Mouse (Mus musculus): ENCODE results near the gene Map3k5. TPM values are rescaled to one million over a fixed set of nuclear protein-coding genes. Genes with fewer than 3 reads are reported as not detected.

Gene Map3k5
- polyA plus RNA-seq, 1 experiment from 2014 or later, result 1.3 TPM

- H3K9ac ChIP-seq, result no peak overlapping the region
- ATAC-seq, result no peak
- no peaks in the 10 kb centered on the region for H3K27me3 ChIP-seq (replicated peaks)
- no peak overlapping the region for H3K27ac ChIP-seq
- no peaks in the 10 kb centered on the region for H3K9me3 ChIP-seq (replicated peaks)
- 68% methylated on average over 8 of the region's 8 CpGs for WGBS (ENCODE audit: insufficient replicate concordance)
- H3K4me3 ChIP-seq, result no peak overlapping the region
- no peaks in the 10 kb centered on the region for H3K36me3 ChIP-seq
- H3K4me2 ChIP-seq, result no peak overlapping the region
- H3K4me1 ChIP-seq, result no peaks in the 10 kb centered on the region
These were observed 66.1 kb downstream of the Map3k5 start for GRCm38 (mm10) chr10:20000408-20000770.

- no peak for ATAC-seq
- WGBS (ENCODE audit: insufficient replicate concordance), result 41% methylated on average over 5 of the region's 5 CpGs
- H3K4me3 ChIP-seq, result no peak overlapping the region
These were observed 67.7 kb downstream of the Map3k5 start for GRCm38 (mm10) chr10:20001990-20002389.

DNA sequence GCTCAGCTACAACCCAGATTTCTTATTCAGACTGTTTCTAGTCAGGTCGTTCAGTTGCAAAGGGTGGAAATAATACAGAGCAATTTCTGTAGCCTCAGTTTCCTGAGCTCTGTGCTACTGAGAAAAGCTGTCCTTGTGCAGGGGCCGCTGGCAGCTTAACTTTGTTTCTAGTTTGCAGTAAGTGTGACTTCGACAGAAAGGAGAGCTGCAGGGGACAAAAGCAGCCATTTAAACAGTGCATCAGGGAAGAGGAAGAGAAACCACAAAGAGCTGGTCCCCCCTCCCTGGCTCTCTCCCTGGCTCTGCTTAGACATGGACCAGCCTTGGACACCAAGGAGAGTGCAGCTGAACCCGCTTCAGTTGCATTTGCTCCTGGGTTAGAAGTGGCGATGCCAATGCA is 68.7 kb downstream of the Map3k5 start:
- no peaks in the 10 kb centered on the region for H3K36me3 ChIP-seq
- no peak overlapping the region for H3K4me2 ChIP-seq
- no peaks in the 10 kb centered on the region for H3K9me3 ChIP-seq (replicated peaks)
- no peaks in the 10 kb centered on the region for H3K27me3 ChIP-seq (replicated peaks)
- H3K27ac ChIP-seq, result no peak overlapping the region
- no peaks in the 10 kb centered on the region for H3K4me1 ChIP-seq
- ATAC-seq, result no peak
- WGBS (ENCODE audit: insufficient replicate concordance), result 43% methylated on average over 5 of the region's 5 CpGs
- no peak overlapping the region for H3K4me3 ChIP-seq
- no peak overlapping the region for H3K9ac ChIP-seq

More at GRCm38 (mm10) chr10:20001990-20002389, 67.7 kb downstream of the Map3k5 start:
- no peak overlapping the region for H3K27ac ChIP-seq
- no peaks in the 10 kb centered on the region for H3K4me1 ChIP-seq
- no peak overlapping the region for H3K9ac ChIP-seq
- no peaks in the 10 kb centered on the region for H3K9me3 ChIP-seq (replicated peaks)
- no peaks in the 10 kb centered on the region for H3K36me3 ChIP-seq
- no peaks in the 10 kb centered on the region for H3K27me3 ChIP-seq (replicated peaks)
- H3K4me2 ChIP-seq, result no peak overlapping the region

DNA sequence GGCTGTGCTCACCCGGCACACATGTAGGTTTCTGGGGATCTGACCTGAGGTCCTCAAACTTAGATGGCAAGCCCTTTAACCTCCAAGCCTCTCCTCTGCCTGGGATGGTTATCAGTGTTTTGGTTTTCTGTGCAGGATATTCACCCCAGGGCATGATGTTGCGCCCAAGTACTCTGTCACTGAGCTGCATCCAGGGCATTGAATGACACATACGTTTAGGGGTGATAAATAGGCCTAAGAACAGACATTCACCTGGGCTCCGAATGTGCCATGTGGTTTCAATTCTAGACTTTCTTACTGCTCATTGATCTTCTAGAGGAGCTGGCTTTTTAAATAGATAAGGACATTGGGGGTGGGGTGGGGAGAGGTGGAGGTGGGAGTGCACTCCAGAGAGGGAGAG is 70.5 kb downstream of the Map3k5 start:
- no peak overlapping the region for H3K4me2 ChIP-seq
- H3K9me3 ChIP-seq (replicated peaks), result no peaks in the 10 kb centered on the region
- H3K27me3 ChIP-seq (replicated peaks), result no peaks in the 10 kb centered on the region
- WGBS (ENCODE audit: insufficient replicate concordance), result 60% methylated on average over 4 of the region's 4 CpGs
- H3K4me1 ChIP-seq, result no peaks in the 10 kb centered on the region
- no peak for ATAC-seq
- H3K9ac ChIP-seq, result no peak overlapping the region
- H3K4me3 ChIP-seq, result no peak overlapping the region
- no peak overlapping the region for H3K27ac ChIP-seq
- H3K36me3 ChIP-seq, result no peaks in the 10 kb centered on the region

- Histone ChIP-seq H3K36me3 (no peaks in the 10 kb centered on the region), H3K9ac (no peak overlapping the region), H3K27ac (no peak overlapping the region), H3K4me2 (no peak overlapping the region), H3K4me1 (no peaks in the 10 kb centered on the region), H3K4me3 (no peak overlapping the region), H3K9me3 (replicated peaks) (no peaks in the 10 kb centered on the region), H3K27me3 (replicated peaks) (no peaks in the 10 kb centered on the region)
- no peak for ATAC-seq
- 85% methylated on average over 6 of the region's 6 CpGs for WGBS (ENCODE audit: insufficient replicate concordance)
These were observed 71.2 kb downstream of the Map3k5 start for GRCm38 (mm10) chr10:20005491-20005952.

DNA sequence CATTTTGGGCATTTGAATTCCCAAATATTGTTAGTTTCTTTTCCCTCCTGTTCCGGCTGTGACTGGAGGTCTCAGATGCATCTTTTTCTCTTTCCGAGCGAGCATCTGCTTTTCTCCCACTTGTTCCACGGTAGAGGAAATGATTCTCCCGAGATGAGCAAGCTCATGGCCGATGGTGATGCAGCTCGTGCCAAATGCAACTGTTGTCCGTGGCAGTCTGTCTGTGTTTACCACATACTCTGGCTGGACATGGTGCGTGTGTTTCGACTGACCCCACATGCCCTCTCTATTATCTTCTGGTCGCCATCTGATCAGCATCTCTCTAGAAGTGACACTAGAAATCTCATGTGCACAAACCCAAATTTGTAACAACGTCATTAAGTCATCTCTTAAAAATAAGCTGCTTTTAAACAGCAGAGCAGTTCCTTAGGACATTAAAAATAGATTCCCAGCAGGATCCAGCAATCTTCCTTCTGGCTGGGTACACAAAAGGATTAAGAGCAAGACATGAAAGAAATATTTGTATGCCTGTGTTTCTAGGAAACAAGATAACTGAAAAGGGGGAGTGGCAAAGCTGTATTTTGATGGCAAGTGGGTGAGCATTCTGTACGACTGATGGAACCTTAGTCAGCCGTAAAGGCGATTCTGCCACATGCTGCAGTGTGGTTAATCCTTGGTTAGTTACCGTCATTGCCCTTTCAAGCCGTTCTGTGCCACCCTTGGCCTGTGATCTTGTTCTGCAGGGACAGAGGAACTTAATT is 72.2 kb downstream of the Map3k5 start:
- Histone ChIP-seq H3K9ac (no peak overlapping the region), H3K27me3 (replicated peaks) (no peaks in the 10 kb centered on the region), H3K4me1 (no peaks in the 10 kb centered on the region), H3K4me3 (no peak overlapping the region), H3K9me3 (replicated peaks) (no peaks in the 10 kb centered on the region), H3K36me3 (no peaks in the 10 kb centered on the region), H3K4me2 (no peak overlapping the region), H3K27ac (no peak overlapping the region)
- no peak for ATAC-seq
- WGBS (ENCODE audit: insufficient replicate concordance), result 77% methylated on average over 17 of the region's 17 CpGs

DNA sequence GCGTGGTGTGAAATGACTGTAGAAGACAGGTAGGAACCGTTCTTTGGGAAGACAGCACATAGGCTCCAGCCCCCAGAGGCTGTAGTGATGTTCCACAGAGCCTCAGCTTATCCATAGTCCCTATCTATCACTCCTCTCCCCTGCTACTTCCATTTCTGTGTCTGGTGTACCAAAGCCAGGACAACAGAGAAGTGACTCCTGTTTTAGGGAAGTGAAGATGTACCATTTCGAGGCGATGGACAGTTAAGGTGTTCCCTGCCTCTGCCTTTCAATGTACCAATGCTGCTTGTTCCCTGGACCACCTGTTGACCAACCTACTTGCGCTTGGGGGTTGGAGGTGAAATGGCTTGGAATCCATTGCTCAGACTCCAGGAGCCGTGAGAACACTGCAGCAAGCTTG is 75.0 kb downstream of the Map3k5 start:
- Histone ChIP-seq H3K9ac (no peak overlapping the region), H3K4me1 (no peaks in the 10 kb centered on the region), H3K4me3 (no peak overlapping the region), H3K9me3 (replicated peaks) (no peaks in the 10 kb centered on the region), H3K4me2 (no peak overlapping the region), H3K27me3 (replicated peaks) (no peaks in the 10 kb centered on the region), H3K36me3 (no peaks in the 10 kb centered on the region), H3K27ac (no peak overlapping the region)
- WGBS (ENCODE audit: insufficient replicate concordance), result 77% methylated on average over 6 of the region's 6 CpGs
- no peak for ATAC-seq

GRCm38 (mm10) chr10:20010018-20010417 is 75.7 kb downstream of the Map3k5 start:
- H3K36me3 ChIP-seq, result no peaks in the 10 kb centered on the region
- no peak overlapping the region for H3K9ac ChIP-seq
- H3K27me3 ChIP-seq (replicated peaks), result no peaks in the 10 kb centered on the region
- no peak for ATAC-seq
- H3K27ac ChIP-seq, result no peak overlapping the region
- no peak overlapping the region for H3K4me3 ChIP-seq
- WGBS (ENCODE audit: insufficient replicate concordance), result 80% methylated on average over 3 of the region's 3 CpGs
- H3K4me2 ChIP-seq, result no peak overlapping the region
- no peaks in the 10 kb centered on the region for H3K4me1 ChIP-seq
- H3K9me3 ChIP-seq (replicated peaks), result no peaks in the 10 kb centered on the region

DNA sequence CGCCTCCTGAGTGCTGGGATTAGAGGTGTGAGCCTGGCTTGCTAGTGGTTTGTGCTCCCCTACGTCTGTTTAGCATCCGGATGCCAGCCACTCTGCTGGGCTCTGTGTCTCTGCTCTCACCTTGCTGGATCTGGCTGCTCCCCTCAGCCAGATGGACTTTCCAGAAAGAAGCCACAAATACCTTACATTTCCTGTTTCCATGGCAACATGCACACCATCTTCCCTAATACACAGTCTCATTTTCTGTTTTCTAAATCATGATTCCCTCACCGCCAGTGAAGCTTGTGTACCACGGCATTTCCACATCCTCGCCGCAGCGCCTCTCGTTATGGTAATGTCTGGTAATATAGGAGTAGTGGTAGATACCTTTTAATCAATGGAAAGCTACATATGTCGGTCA is 84.1 kb downstream of the Map3k5 start:
- no peak for ATAC-seq
- Histone ChIP-seq H3K4me3 (no peak overlapping the region), H3K27me3 (replicated peaks) (no peaks in the 10 kb centered on the region), H3K9ac (no peak overlapping the region), H3K4me1 (no peaks in the 10 kb centered on the region), H3K9me3 (replicated peaks) (peaks cover 9% of the 10 kb centered on the region), H3K36me3 (0 out of 2 replicates have a peak, but pooled peaks cover 6% of the 10 kb centered on the region), H3K4me2 (no peak overlapping the region), H3K27ac (no peak overlapping the region)
- WGBS (ENCODE audit: insufficient replicate concordance), result 81% methylated on average over 10 of the region's 10 CpGs

GRCm38 (mm10) chr10:20018806-20019205 is 84.5 kb downstream of the Map3k5 start:
- peaks cover 9% of the 10 kb centered on the region for H3K9me3 ChIP-seq (replicated peaks)
- H3K27me3 ChIP-seq (replicated peaks), result no peaks in the 10 kb centered on the region
- H3K27ac ChIP-seq, result no peak overlapping the region
- no peak overlapping the region for H3K4me3 ChIP-seq
- WGBS (ENCODE audit: insufficient replicate concordance), result 84% methylated on average over 3 of the region's 3 CpGs
- H3K4me2 ChIP-seq, result no peak overlapping the region
- H3K4me1 ChIP-seq, result no peaks in the 10 kb centered on the region
- H3K9ac ChIP-seq, result no peak overlapping the region
- no peak for ATAC-seq
- H3K36me3 ChIP-seq, result 0 out of 2 replicates have a peak, but pooled peaks cover 6% of the 10 kb centered on the region

GRCm38 (mm10) chr10:20021256-20021655 is 87.0 kb downstream of the Map3k5 start:
- WGBS (ENCODE audit: insufficient replicate concordance), result 76% methylated on average over 6 of the region's 6 CpGs
- H3K9ac ChIP-seq, result no peak overlapping the region
- H3K4me2 ChIP-seq, result no peak overlapping the region
- no peak overlapping the region for H3K27ac ChIP-seq
- H3K4me1 ChIP-seq, result no peaks in the 10 kb centered on the region
- H3K36me3 ChIP-seq, result 0 out of 2 replicates have a peak, but pooled peaks cover 6% of the 10 kb centered on the region
- no peak overlapping the region for H3K4me3 ChIP-seq
- no peak for ATAC-seq
- peaks cover 9% of the 10 kb centered on the region for H3K9me3 ChIP-seq (replicated peaks)
- no peaks in the 10 kb centered on the region for H3K27me3 ChIP-seq (replicated peaks)

- Histone ChIP-seq H3K4me2 (no peak overlapping the region), H3K36me3 (0 out of 2 replicates have a peak, but pooled peaks cover 6% of the 10 kb centered on the region), H3K27me3 (replicated peaks) (no peaks in the 10 kb centered on the region), H3K9ac (no peak overlapping the region), H3K4me1 (no peaks in the 10 kb centered on the region), H3K4me3 (no peak overlapping the region), H3K9me3 (replicated peaks) (peaks cover 9% of the 10 kb centered on the region), H3K27ac (no peak overlapping the region)
- 76% methylated on average over 15 of the region's 15 CpGs for WGBS (ENCODE audit: insufficient replicate concordance)
- ATAC-seq, result no peak
These were observed 87.6 kb downstream of the Map3k5 start for GRCm38 (mm10) chr10:20021670-20022468.
